Mouse (Mus musculus) layer of hippocampus, postnatal 36 days (tissue): ENCODE data around the gene 4930519P11Rik. TPM values are rescaled to one million over a fixed set of nuclear protein-coding genes. Genes with fewer than 3 reads are reported as not detected.

Experiments
- DNase-seq, 2 experiments: peaks; one replicate each; pipeline ENCODE4 v3.0.0; 2022
- total RNA-seq, 2 experiments: library from RNA; stranded (reverse); gene quantifications; 2 replicates each; pipeline ENCODE4 v1.2.3; 2021

The 4930519P11Rik gene
- total RNA-seq, result not detected

DNA sequence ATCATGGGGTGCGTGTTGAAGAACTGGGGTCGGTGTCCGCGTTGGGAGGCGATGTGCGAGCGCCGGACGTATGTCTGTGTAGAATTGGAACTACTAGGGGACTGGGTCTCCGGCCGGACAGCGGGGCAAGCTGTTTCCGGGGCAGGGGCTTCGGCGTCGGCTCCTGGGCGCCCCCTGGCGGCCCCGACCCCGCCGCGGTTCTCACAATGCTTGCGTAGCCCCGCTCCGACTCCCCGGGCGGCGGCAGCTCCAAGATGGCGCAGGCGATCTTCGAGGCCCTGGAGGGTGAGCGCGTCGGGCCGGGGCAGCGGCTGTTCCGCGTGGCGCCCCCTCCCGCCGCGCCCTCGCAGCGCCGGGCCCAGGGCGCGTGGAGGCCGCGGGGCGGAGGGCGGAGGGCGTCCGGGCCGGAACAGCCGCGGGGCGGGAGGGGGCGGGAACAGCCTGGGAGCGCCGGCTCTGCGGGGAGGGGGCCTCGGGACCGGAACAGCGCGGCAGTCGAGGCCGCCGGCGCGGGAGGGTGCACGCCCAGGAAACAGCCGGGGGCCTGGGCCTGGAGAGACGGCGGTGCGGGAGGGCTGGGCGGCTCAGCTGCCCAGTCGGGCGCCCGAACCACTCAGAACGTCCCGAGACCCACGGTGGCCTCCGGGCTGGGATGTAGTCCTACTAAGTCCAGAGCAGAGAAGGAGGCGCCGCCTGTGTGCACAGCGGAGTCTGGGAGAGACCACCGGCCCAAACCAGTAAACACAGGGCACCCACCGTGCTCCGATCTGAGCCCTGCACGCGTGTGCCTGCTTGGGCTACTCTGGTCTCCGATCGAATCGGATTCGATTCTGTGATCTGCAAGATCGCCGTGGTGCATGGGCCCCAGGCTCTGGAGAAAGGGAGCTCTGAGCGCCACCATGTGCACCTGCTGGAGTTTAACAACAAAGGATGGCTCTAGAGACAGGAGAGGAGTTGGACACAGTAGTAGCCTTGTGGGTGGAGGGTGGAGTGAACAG, at the start of gene 4930519P11Rik, which contains the start of gene Zfp341:
Gene 4930519P11Rik, minus strand, starts transcription at position 320 of the 998 bp plus-strand sequence.
Gene Zfp341, plus strand, starts transcription at position 180 of the 998 bp plus-strand sequence.
- peak; percentile 89 for DNase-seq

DNA sequence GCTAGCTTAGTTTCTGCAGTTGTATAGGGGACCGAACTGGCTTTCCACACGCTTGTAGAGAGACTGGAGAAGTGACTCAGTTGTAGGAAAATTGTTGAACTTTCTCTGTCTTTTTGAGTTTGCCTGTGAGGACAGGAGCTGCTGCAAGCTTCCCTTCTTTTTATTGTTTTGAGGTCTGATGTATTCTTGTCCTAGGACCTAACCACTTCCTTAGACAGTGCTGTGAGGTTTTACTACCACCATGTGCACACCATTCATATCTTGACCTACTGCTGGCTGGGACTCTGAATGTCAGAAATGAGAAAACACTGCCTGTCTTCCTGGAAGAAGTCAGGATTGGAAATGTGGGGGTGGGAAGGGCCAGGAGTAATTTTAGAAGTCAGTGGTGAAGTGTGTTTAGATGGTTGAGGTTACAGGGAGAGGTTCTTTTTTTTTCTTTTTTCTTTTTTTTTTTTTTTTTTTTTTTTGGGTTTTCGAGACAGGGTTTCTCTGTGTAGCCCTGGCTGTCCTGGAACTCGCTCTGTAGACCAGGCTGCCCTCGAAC, 46.4 kb upstream of the 4930519P11Rik start:
- no peak for DNase-seq

DNA sequence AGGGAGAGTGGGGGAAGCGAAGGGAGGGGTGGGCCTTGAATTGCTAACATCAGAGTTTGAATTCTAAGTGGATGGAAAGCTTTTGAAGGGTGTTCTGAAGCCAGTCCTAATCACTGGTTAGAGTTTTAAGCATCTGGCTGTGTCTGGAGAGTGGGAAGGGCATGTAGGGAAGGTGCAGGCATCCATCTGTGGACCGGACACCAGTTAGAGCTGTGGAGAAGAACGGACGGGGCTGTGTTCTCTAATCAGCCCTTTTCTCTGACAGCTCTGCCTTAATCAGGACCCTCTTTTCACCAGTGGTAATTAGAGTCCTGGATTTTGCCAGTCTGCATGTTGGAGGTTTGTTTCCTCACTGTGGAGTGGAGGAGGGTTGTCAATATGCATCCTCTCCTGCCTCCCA, 45.8 kb upstream of the 4930519P11Rik start:
- no peak for DNase-seq

DNA sequence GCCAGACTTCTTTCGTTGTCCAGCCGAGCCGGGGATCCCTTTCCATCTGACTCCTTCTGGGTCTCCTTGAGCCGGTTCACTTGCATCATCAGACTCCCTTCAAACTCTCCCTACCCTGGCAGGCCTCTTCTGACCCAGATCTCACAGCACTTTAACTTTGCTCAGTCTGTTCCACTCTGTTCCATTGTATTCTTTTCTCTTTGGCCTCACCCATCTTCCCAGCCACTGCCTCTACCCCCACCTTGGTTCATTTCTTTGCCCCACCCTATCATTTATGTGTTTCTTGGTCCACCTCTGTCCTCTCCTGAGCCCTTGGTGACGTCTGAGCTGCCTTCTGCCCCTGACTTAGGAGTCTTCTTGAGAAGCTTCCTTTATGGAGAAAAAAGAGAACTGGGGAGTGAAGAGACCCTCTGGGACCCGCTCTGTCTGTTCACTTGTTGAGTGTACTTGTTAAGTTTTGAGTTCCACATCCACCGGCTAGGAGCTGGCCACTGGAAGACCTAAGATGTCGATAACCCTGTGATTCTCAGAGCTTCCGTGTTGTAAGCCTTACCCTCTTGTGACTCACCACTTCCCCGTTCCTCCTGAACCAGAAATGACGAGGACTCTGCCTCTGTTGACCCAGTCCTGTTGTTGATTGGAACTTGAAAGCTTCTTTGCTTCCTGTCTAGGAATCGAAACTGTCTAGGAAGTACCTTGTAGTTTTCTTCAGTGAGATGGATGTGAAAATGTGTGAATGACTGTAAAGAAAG, 44.4 kb upstream of the 4930519P11Rik start:
- no peak for DNase-seq

DNA sequence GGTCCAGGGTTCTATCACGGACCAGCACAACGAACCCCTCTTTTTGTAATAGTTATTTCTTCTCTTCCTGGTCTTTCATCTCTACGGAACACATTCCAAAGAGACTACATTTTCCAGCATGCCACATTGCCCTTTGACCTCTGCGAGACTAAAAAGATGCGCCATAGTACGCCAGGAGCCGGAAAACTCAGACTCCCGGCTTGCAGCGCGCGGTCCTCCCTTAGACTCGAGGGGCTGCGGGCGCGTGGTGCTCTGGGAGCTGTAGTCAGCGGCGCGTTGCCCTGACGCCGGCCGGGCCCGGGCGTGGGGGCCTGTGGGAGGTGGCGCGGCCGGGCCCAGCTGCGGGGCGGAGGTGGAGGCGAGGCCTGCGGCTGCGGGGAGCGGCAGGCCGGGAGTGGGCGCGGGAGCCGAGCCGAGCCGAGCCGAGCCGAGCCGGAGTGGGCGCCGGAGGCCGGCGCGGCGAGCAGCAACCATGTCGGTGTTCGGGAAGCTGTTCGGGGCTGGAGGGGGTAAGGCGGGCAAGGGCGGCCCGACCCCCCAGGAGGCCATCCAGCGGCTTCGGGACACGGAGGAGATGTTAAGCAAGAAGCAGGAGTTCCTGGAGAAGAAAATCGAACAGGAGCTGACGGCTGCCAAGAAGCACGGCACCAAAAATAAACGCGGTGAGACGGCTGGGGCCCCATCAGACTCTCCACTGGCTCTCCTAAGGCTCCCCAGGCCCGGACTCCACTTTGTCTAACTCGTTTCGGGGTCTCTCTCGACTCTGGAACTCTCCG, 43.7 kb upstream of the 4930519P11Rik start:
- peak; percentile 96 to 97 for DNase-seq

DNA sequence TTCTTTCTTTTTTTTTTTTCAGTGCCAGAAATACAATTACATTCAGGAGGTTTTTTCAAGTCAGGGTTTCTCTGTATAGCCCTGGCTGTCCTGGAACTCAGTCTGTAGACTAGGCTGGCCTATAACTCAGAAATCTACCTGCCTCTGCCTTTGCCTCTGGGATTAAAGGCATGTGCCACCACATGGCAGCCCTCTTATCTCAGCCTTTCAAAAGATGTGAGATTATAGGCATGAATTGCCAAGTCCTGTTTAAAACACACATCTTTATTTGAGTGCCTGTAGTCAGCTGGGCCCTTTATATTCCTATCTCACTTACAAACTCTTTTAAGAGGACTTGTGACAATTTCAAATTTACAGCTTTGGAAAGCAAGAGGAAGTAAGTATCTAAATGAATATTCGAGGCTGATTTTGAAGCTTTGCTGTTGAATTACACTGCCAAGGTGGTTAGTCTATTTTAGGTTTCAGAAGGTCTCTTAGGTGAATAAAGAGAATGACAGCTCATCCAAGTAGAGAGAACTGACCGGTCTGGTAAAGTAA, 42.7 kb upstream of the 4930519P11Rik start:
- DNase-seq, result no peak

DNA sequence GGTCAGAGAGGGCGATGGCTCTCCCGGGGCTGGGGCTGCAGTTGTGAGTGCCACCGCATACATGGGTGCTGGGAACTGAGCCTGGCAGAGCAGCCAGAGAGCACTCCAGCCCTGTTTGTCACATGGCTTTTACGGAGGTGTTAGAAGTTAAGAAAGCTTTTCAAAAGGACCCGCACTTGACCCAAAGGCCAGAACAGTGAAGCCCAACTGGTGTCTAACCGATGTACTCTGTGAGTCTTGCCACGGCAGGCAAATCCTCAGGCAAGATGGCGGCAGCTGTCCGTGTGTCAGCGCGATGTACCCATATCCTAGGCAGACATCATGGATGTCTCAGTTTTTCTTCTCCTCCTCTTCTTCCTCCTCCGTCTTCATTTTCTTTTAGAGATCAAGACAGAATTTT, 41.7 kb upstream of the 4930519P11Rik start:
- no peak for DNase-seq

DNA sequence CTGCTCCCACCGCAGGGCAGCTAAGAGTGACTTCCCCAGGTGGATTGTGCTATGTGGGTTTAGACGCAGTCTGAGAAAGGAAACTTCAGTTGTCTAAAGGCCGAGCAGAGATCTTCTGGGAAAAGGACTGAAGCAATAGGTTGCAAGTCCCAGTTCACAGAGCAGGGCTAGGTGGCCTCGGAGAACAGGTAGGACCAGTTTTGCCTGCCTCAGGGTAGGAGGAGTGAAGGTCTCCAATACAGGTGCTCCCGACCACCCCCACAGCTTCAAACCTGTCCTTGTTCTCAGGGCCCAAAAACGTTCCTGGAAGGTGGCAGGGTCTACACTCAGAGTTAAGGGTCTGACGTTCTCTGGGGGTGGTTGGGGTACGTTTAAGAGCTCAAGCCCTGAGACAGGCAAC, 38.1 kb upstream of the 4930519P11Rik start, which contains the start of gene Chmp4b:
Gene Chmp4b, plus strand, starts transcription at position 343 of the 400 bp plus-strand sequence.
- no peak for DNase-seq

DNA sequence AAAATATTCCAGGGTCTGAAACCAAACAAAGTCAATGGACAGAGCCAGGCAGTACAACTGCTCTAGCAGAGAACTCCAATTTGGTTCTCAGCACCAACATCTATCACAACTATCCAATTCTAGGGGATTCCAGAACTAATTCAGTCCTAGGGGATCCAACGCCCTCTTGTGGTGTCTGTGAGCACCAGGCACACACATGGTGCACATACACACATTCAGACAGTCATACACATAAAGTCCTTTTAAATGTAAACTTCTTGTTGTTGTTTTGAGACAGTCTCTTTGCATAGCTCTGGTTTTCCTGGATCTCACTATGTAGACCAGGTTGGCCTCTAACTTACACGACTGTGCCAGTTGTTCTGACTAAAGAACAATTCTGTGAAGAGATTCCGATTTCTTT, 37.2 kb upstream of the 4930519P11Rik start:
- DNase-seq, result no peak

DNA sequence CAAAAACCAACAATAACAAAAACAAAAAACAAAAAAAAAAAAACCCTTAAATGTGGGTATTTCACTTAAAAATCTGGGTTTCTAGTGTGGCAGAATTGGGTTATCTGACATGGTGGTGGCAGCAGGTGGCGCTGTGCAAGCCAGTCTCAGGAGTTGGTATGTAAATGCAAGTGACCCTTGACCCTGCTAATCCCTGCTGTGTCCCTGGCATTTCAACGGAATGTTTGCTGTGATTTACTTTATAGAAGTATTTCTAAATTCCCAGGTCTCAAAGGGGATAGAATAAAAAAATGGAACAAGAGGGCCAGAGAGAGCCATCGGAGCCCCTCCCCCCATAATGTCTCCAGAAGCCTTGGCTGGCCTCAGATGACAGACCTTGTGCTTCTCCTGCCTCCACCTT, 34.8 kb upstream of the 4930519P11Rik start:
- DNase-seq, result no peak

DNA sequence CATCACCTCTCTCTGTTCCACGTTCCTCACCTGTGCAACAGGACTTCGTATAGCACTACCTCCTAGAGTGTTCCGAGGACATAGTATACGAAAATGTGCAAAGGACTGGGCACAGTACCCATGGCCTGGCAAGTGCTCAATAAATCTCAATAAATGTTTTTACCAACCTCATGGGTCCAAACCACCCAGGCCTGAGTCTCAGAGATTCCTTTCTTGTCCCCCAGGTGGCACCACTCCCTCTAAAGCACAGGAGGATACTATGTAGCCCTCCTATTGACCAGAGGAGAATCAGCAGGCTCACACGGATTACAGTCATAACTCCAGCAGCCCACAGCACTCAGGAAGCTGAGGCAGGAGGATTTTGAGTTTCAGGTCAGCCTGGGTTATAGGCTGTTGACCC, 33.4 kb upstream of the 4930519P11Rik start:
- no peak for DNase-seq

DNA sequence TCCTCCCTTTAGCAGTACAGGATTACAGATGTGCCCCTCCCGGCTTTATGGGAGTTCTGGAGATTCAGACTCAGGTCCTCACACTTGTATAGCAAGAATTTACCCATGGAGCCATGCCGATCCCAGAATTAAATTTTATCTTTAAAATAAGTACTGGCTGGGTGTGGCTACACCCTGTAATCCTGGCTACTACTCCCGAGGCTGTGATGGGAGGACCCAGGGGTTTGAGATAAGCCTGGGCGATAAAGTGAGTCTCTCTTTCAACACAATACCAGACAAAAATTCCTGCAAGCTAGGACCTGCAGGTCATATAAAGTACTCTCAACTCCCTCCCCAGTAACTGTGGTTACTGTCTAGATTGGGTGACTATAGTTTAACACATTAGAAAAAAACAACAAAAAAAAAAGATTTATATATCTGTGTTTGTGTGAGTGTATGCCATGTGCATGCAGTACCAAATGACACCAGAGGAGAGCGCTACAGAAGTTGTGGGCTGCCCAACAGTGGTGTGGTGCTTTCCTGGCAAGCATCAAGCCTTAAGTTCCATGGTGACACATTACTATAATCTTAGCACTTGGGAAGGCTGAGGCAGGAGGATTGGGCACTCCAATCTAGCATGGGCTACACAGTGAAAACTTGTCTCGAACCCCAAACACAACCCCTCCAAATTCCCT, 29.6 kb upstream of the 4930519P11Rik start:
- no peak for DNase-seq

DNA sequence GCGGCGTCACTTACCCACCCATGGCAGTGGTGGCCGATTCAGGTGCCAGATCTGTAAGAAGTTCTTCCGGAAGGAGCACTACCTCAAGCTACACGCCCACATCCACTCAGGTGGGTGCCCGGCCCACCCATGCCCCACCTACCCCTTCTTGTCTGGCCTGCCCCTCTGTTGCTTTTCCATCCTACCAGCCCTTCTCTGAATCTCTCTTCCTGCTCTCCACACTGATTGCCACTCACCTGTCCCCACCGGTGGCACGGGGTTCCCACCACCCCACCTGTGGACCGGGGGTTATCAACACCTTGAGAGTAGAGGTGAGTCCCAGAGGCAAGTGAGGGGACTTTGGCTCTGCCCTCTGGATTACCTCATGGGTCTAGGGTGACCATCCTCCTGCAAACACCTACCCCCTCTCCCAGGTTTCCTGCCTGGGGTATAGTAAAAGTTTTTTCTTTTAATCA, 28.8 kb upstream of the 4930519P11Rik start:
- DNase-seq, result no peak

DNA sequence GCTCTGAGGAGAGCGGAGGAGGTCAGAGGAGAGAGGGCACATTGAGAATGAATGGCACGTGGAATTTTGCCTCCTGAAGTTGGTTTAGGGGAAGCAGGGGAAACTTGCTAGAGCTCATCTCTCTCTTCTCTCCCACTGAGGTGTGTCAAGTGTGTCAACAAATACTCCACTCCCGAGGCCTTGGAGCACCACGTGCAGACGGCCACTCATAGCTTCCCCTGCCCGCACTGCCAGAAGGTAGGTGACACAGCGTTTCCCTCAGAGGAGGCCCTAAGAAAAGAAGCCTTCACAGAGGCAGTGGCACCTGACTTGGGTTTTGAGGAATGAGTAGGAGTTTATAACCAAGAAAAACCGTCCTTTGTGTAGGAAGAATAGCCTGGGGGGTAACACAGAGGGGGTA, 27.9 kb upstream of the 4930519P11Rik start:
- DNase-seq, result no peak

DNA sequence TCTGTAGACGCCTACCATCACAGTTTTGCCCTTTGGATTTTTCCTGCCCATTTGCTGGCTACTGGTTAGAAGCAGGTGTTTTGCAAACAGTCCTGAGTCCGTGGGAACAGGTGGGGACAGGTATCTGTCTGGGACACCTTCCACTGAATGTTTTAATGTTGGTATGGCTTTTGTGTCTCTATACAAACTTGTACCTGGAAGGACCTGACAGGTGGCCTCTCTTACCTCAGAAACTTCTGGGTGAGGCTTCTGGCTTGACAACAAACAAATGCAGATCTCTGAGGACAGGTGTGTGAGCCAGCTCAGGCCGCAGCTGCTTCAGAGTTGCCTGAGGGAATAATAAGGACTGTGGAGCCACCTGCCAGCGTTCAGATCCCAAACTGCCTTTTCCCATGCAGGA, 25.9 kb upstream of the 4930519P11Rik start:
- DNase-seq, result no peak

DNA sequence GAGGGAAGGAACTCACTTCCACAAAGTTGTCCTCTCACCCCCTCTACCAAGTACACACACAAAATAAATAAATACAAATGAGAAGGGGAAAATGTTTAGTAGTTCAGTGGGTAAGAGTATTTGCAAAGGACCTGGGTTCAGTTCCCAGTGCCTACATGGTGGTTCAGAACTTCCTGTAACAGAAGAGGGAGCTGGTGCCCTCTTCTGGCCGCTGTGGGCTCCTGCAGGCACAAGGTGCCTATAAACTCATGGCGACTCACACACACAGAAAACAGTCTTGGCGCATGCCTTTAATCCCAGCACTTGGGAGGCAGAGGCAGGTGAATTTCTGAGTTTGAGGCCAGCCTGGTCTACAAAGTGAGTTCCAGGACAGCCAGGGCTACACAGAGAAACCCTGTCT, 25.3 kb upstream of the 4930519P11Rik start:
- DNase-seq, result no peak

DNA sequence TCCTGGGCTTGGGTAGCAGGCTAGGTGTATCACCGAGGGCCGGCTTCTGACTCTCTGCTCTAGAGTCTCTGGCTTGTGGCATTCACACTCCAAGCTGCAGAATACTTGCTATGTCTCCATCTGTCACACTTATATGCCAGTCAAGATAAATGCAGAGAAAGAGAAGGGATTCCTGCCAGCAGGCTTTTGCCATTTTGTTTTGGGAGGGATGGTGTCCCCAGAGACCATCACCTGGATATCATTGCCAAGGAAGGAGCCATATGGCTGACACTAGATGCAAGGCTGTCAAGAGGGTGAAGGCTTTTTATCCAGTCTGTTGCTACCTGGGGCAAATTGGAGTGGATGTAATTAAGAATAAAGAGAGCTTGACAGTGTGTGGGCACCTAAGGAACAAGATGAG, 22.6 kb upstream of the 4930519P11Rik start:
- no peak for DNase-seq

DNA sequence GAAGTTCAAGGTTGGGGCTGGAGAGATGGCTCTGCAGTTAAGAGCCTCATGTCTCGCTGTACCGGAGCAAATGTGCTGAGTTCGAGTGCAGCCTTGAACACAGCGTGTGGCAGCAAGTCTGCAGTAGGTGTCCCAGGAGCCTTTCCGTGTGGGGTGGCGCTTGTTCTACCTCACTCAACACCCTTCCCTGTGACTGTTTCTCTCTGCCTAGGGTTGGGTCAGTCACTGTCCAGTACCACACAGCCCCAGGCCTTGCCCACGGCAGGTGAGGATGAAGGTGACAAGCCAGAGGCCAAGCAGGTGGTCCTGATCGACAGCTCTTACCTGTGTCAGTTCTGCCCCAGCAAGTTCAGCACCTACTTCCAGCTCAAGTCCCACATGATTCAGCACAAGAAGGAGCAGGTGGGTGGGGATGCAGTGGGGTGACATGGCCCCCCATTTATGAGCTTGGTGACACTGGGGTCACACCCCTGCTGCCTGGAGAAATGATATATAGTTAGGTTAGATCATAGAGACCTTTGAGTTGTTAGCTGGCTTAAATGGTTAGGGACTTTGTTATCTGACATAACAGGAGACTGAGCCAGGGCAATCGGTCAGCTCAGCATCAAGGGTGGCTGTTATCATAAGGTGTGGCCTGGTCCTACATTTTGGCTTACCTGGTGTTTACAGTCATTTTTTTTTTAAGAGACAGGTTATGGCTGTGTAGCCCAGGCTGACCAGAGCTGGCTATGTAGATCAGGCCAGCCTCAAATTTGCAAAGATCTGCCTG, 20.8 kb upstream of the 4930519P11Rik start:
- no peak for DNase-seq

DNA sequence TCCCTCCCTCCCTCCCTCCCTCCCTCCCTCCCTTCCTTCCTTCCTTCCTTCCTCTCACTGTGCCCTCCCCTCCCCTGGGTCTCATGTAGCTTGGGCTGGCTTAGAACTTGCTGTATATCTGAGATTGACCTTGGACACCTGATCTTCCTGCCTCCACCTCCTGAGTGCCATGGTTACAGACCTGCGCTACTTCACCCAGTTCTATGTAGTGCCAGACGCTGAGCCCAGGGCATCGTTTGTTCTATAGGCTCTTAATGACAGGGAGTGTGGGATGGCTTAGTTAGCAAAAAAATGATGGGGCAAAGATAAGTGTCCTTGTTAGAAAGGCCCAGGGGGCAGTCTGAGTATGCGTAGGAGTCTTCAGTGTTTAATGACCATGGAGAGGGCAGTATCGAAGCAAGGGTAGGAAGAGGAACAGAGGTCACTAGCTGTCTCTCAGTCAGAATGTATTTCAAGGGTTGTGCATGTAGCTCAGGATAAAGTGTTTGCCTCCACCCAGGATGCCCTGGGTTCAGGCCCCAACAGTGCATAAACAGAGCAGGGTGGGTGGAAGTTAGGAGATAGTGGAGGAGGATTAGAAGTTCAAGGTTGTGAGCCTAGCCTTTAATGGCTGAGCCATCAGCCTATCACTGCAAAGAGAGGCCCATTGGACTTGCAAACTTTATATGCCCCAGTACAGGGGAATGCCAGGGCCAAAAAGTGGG, 20.0 kb upstream of the 4930519P11Rik start:
- DNase-seq, result no peak
